Mouse (Mus musculus) 3134 (cell line): ENCODE measurements around the gene Scamp3.
"Not testable (repeated sequence)": the region's sequence is repeated elsewhere in the genome, so short reads cannot be mapped to it uniquely, and the experiment has no call there.

Experiments used
- DNase-seq: peaks from one replicate; pipeline ENCODE4 v3.0.0-alpha.2; 2011; ENCODE audit warnings: low spot score; ENCODE audit not compliant: insufficient read length; ENCODE audit errors: extremely low read depth

Scamp3 gene

GRCm38 (mm10) chr3:89195979-89196877 is 19.0 kb downstream of the Scamp3 start:
- DNase-seq = peak; percentile 94

- no peak for DNase-seq
These were observed 22.6 kb downstream of the Scamp3 start for GRCm38 (mm10) chr3:89199839-89200238.

DNA sequence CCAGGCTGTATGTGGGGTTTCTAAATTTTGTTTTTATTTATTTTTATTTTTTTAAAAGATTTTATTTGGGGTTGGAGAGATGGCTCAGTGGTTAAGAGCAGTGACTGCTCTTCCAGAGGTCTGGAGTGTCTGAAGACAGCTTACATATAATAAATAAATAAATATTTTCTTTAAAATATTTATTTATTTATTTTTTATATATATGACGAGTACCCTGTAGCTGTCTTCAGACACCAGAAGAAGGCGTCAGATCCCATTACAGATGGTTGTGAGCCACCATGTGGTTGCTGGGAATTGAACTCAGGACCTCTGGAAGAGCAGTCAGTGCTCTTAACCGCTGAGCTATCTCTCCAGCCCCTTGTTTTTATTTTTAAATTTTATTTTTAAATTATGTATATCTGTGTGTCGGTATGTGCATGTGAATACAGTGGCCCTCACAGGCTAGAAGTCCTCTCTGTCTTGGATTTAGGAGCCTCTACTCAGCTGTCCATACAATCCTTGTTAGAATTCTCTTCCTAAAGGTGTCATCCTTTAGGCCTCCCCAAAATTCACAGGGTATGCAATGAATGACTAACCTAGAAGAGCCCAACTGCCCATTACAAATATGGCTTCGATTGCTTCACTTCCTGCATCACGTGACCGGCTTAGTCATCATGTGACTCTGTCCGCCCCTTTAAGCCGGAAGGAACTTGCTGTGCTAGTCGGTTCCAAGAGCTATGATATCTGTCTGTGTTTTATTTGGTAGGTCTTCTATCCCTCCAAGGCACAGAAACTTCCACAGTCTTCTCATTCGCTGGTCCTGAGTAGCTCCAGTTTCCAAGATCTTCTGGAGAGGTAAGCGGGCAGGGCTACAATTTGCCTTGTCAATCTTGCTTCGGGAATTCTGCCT is 25.2 kb downstream of the Scamp3 start, which contains the start of gene Gba:
TSS of gene Gba (plus strand) at position 676 of the 889 bp plus-strand sequence.
- peak; percentile 66 for DNase-seq

GRCm38 (mm10) chr3:89203142-89203514 is 25.9 kb downstream of the Scamp3 start:
- no peak for DNase-seq

- DNase-seq = no peak
These were observed 28.8 kb downstream of the Scamp3 start for GRCm38 (mm10) chr3:89206079-89206478.

GRCm38 (mm10) chr3:89206695-89207094 is 29.4 kb downstream of the Scamp3 start:
- no peak for DNase-seq

- DNase-seq = no peak
These were observed 30.9 kb downstream of the Scamp3 start for GRCm38 (mm10) chr3:89208075-89208657.

DNA sequence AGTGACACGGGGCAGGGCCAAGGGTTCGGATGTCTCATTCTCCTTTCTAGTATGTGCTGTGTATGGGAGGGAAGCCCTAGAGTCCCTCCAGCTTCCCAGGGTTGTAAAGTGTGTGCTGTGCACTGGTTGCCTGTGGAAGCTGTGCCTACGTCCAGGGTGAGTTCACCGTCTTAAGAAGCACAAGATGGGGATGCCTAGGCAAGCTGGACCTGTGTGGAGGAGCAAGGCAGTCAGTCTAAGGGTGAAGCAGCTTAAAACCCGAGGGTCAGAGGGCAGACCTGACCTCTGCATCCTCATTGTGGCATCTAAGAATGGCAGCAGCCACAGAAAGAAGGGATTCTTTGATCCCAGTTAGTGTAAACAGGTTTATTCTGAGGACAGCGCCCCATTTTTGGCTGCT is 31.5 kb downstream of the Scamp3 start:
- DNase-seq = no peak

- DNase-seq = no peak
These were observed 32.5 kb downstream of the Scamp3 start for GRCm38 (mm10) chr3:89209731-89210130.

DNA sequence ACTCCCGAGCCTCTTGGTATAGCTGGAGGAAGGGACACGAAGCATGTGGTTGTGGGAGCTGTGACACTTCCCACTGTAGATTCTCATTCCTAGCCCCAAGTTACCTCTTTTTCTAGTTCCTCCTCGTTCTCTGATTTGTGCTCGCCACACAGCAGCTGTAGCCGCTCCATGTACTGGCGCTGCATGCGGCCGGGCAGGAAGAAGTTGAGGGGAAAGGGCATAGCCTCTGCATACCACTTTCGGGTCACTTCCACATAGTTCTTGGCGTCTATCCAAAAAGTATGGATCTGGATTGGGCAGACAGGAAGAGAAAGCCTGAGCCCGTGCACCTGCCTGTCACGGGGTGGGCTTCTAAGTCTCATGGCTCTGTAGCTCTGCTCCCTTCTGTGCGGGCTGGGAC is 32.9 kb downstream of the Scamp3 start:
- no peak for DNase-seq

GRCm38 (mm10) chr3:89210731-89211130 is 33.5 kb downstream of the Scamp3 start:
- DNase-seq = peak; percentile 38

- peak; percentile 90 for DNase-seq
These were observed 36.7 kb downstream of the Scamp3 start for GRCm38 (mm10) chr3:89213803-89214530.

DNA sequence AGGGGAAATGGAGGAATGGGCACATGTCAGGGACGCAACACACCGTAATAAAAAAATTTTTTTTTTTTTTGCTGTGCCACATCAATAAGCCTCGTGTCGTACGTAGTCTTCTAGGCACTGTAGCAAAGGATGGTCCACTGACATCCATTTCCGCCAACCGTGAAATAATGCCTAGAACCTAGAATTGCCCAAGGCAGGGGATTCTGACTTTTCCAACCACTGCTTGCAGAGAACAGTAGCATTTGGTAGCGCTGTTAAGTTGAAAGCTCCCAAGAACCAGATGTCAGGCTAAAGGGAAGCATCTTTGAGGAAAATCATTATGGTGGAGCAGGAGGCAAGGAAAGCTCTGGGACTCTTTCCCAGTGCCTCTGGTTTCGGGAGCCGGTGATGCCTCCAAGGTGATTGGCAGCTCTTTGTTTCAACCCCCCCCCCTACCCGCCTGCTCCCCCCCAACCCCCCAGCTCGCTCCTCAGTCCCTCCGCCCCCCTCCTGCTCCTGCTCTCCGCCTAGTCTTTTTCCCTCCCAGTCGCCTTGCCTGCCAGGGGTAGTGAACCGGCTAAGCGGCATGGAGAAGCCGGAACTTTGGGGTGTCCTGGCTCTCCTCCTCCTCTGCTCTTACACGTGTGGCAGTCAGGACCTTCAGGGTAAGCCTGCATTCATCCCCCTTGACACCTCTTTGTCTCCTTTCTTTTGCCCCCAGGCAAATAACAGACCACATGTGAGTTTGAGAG is 37.6 kb downstream of the Scamp3 start, which contains the start of gene Thbs3:
TSS of gene Thbs3 (plus strand) at position 500 of the 731 bp plus-strand sequence.
- DNase-seq = no peak

DNA sequence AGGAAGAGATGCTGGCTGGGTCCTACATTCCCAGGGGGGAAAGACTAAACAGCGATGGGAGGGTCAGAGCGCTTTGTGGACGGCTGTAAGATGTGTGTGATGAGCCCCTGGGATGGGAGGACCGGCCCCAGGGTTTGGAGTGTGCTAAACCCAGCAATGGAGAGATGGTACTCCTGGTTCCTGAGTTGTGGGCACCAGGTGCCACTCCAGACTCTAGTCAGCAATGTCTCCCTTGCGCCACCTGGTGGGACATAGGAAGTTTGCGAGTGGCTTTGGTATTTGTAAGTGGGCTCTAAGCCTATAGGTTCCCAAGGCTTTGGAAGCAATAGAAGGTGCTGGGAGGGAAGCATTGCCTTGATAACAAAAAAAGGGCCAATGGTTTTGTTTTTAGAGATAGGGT is 38.6 kb downstream of the Scamp3 start:
- DNase-seq = peak; percentile 60

DNA sequence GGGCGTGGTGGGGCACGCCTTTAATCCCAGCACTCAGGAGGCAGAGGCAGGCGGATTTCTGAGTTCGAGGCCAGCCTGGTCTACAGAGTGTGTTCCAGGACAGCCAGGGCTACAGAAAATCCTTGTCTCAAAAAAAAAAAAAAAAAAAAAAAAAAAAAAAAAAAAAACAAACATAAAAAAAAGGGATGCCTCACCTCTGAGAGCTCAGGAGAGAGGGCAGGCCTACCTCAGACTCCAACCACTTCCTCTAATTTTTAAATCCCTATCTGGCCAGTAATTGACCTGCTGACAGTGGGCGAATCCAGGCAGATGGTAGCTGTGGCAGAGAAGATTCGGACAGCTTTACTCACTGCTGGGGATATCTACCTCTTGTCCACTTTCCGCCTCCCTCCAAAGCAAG is 39.1 kb downstream of the Scamp3 start:
- DNase-seq = not testable (repeated sequence)

DNA sequence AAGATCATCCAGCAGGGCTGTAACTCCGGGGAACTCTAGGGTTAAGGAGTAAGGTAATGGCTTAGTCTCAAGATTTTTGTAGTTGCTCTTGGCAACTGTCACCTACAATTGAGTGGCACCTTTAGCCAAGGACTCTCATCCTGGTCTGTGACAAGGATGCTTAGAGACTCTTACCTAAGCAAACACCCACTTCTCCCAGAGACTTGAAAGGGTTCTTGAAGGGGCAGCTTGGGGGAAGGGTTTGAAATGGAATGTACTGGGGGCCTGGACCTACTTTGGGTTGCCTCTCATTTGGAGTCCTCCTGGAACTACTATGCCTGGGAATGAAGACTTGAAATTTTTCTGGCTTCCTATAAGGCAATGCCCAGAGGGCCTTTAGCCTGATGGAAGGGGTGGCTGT is 41.0 kb downstream of the Scamp3 start:
- no peak for DNase-seq

GRCm38 (mm10) chr3:89219546-89219945 is 42.3 kb downstream of the Scamp3 start:
- no peak for DNase-seq

DNA sequence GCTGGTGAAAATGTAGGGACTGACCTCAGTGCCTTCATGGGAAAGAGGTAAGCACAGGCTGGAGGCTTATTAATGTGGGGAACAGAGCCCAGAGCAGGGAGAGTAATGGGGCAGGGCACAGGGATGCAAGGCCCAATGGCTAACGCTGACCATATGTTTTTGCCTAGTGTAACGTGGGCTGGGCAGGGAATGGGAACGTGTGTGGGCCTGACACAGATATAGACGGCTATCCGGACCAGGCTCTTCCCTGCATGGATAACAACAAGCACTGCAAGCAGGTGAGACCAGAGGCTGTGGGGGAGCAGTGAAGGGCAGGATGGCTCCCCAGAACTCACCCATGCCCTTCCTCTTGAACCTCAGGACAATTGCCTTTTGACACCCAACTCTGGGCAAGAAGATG is 43.9 kb downstream of the Scamp3 start:
- no peak for DNase-seq

DNA sequence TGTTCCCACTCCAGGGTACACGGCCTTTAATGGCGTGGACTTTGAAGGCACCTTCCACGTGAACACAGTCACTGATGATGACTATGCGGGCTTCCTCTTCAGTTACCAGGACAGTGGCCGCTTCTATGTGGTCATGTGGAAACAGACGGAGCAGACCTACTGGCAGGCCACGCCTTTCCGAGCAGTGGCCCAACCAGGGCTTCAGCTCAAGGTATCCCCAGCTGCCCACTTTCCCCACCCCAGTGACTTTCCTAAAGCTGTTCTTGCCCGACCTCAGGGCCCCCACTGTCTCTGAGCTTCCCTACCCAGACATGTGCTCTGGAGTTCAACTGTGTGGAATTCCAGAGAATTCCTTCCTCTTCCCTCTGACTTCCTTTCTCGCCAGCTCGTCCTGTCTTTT is 47.5 kb downstream of the Scamp3 start:
- DNase-seq = no peak
